Comparison of ENCODE assay signal across 28 mouse cellular contexts in genomic region chr4:13176615-13177267, GRCm38 (mm10).
DNase-seq lines count a peak whose midpoint lies in the region; ATAC-seq lines count a peak whose summit lies in the region.
"Had no signal": no experiment of that assay in that cellular context is flagged by ENCODE, and none has a peak within 500 bp of the region (broad histone marks: within the 10 kb centered on the region; RNA-seq: fewer than 3 reads in every experiment).

No protein-coding gene starts in this region.

- no peaks in the 10 kb centered on the region for H3K36me3 ChIP-seq in kidney, embryonic 14.5 days (ENCODE audit: control insufficient read depth, insufficient read depth, low read length)
- no peaks in the 10 kb centered on the region for H3K36me3 ChIP-seq in midbrain, embryonic 14.5 days (ENCODE audit: control insufficient read depth, insufficient read depth, low read length)
- no peaks in the 10 kb centered on the region for H3K36me3 ChIP-seq in midbrain, embryonic 11.5 days (ENCODE audit: control insufficient read depth, insufficient read depth, low read length)
- H3K36me3 ChIP-seq in forebrain, embryonic 16.5 days (ENCODE audit: control insufficient read depth, insufficient read depth): no peaks in the 10 kb centered on the region
- H3K36me3 ChIP-seq: embryonic facial prominence, embryonic 10.5 days; embryonic facial prominence, embryonic 15.5 days; hindbrain, embryonic 12.5 days; kidney, embryonic 15.5 days; limb, embryonic 15.5 days; neural tube, embryonic 12.5 days had no signal

- no peaks in the 10 kb centered on the region for H3K4me1 ChIP-seq in kidney, embryonic 14.5 days (ENCODE audit: control insufficient read depth, insufficient read depth, low read length)
- no peaks in the 10 kb centered on the region for H3K4me1 ChIP-seq in midbrain, embryonic 14.5 days (ENCODE audit: control insufficient read depth, insufficient read depth, low read length)
- no peaks in the 10 kb centered on the region for H3K4me1 ChIP-seq in midbrain, embryonic 11.5 days (ENCODE audit: control insufficient read depth, insufficient read depth, low read length)
- H3K4me1 ChIP-seq in forebrain, embryonic 16.5 days (replicated peaks; ENCODE audit: control insufficient read depth, insufficient read depth, low read length): peaks cover 4% of the 10 kb centered on the region; the same call in 1 of the 2 replicates
- H3K4me1 ChIP-seq: embryonic facial prominence, embryonic 10.5 days; embryonic facial prominence, embryonic 15.5 days; kidney, embryonic 15.5 days; limb, embryonic 15.5 days; neural tube, embryonic 12.5 days had no signal

- no peak overlapping the region for H3K9ac ChIP-seq in kidney, embryonic 14.5 days (ENCODE audit: low read depth, low read length)
- no peak overlapping the region for H3K9ac ChIP-seq in midbrain, embryonic 14.5 days (replicated peaks; ENCODE audit: low read length)
- no peak overlapping the region for H3K9ac ChIP-seq in midbrain, embryonic 11.5 days (ENCODE audit: low read length)
- no peak overlapping the region for H3K9ac ChIP-seq in forebrain, embryonic 16.5 days (replicated peaks; ENCODE audit: low read depth, low read length)
- H3K9ac ChIP-seq: embryonic facial prominence, embryonic 15.5 days; hindbrain, embryonic 12.5 days; kidney, embryonic 15.5 days; limb, embryonic 15.5 days; liver, embryonic 14.5 days; neural tube, embryonic 12.5 days had no signal

- no peak for DNase-seq in kidney, postnatal 14 days
- DNase-seq in midbrain, embryonic 14.5 days: peak; percentile 4
- DNase-seq in midbrain, embryonic 11.5 days (ENCODE audit: low spot score, missing footprints): no peak
- DNase-seq in Muller cell, postnatal 12 days (ENCODE audit: inconsistent ontology term): no peak
- DNase-seq: adrenal gland, adult 2 months; adrenal gland, postnatal 36 days; B cell, adult 2 months; cerebellum, adult 8-10 months; gastrocnemius, postnatal 36 days; heart, adult 18-20 months; heart, postnatal 36 days; kidney, postnatal 4 days; lung, adult 2 months; lung, postnatal 14 days had no signal

- 48% methylated on average over 2 of the region's 2 CpGs for WGBS in kidney, embryonic 14.5 days
- WGBS in midbrain, embryonic 14.5 days: 43% methylated on average over 2 of the region's 2 CpGs
- WGBS in midbrain, embryonic 11.5 days: 67% methylated on average over 2 of the region's 2 CpGs
- WGBS in forebrain, embryonic 16.5 days: 44% methylated on average over 2 of the region's 2 CpGs

- no peaks in the 10 kb centered on the region for H3K9me3 ChIP-seq in kidney, embryonic 14.5 days (ENCODE audit: control insufficient read depth, low read length)
- H3K9me3 ChIP-seq in midbrain, embryonic 14.5 days (ENCODE audit: control insufficient read depth, low read length): no peaks in the 10 kb centered on the region
- no peaks in the 10 kb centered on the region for H3K9me3 ChIP-seq in midbrain, embryonic 11.5 days (ENCODE audit: control insufficient read depth, low read length)
- no peaks in the 10 kb centered on the region for H3K9me3 ChIP-seq in forebrain, embryonic 16.5 days (ENCODE audit: control insufficient read depth, low read length)
- H3K9me3 ChIP-seq: embryonic facial prominence, embryonic 10.5 days; embryonic facial prominence, embryonic 15.5 days; hindbrain, embryonic 12.5 days; kidney, embryonic 15.5 days; limb, embryonic 15.5 days; neural tube, embryonic 12.5 days had no signal

- H3K27me3 ChIP-seq in kidney, embryonic 14.5 days (ENCODE audit: control insufficient read depth, insufficient read depth, low read length): no peaks in the 10 kb centered on the region
- H3K27me3 ChIP-seq in midbrain, embryonic 14.5 days (ENCODE audit: control insufficient read depth, insufficient read depth, low read length): no peaks in the 10 kb centered on the region
- H3K27me3 ChIP-seq in midbrain, embryonic 11.5 days (ENCODE audit: control insufficient read depth, insufficient read depth, low read length): no peaks in the 10 kb centered on the region
- no peaks in the 10 kb centered on the region for H3K27me3 ChIP-seq in forebrain, embryonic 16.5 days (replicated peaks; ENCODE audit: control insufficient read depth, insufficient read depth, low read length)
- H3K27me3 ChIP-seq: embryonic facial prominence, embryonic 15.5 days; hindbrain, embryonic 12.5 days; kidney, embryonic 15.5 days; limb, embryonic 15.5 days; neural tube, embryonic 12.5 days had no signal

- no peak overlapping the region for H3K4me2 ChIP-seq in kidney, embryonic 14.5 days (replicated peaks; ENCODE audit: low read depth, low read length)
- no peak overlapping the region for H3K4me2 ChIP-seq in midbrain, embryonic 14.5 days (ENCODE audit: low read length)
- no peak overlapping the region for H3K4me2 ChIP-seq in midbrain, embryonic 11.5 days
- H3K4me2 ChIP-seq in forebrain, embryonic 16.5 days (ENCODE audit: low read length): no peak overlapping the region
- H3K4me2 ChIP-seq: embryonic facial prominence, embryonic 15.5 days; heart, embryonic 11.5 days; hindbrain, embryonic 12.5 days; kidney, embryonic 15.5 days; limb, embryonic 15.5 days; neural tube, embryonic 12.5 days had no signal

- no peak overlapping the region for H3K4me3 ChIP-seq in kidney, embryonic 14.5 days (ENCODE audit: low read length)
- H3K4me3 ChIP-seq in midbrain, embryonic 14.5 days (replicated peaks; ENCODE audit: low read depth, low read length): no peak overlapping the region
- H3K4me3 ChIP-seq in midbrain, embryonic 11.5 days (ENCODE audit: low read depth, low read length): no peak overlapping the region
- no peak overlapping the region for H3K4me3 ChIP-seq in forebrain, embryonic 16.5 days (replicated peaks; ENCODE audit: low read length)
- H3K4me3 ChIP-seq: embryonic facial prominence, embryonic 10.5 days; embryonic facial prominence, embryonic 15.5 days; hindbrain, embryonic 12.5 days; kidney, embryonic 15.5 days; limb, embryonic 15.5 days; myocyte; neural tube, embryonic 12.5 days had no signal

- no peak overlapping the region for H3K27ac ChIP-seq in kidney, embryonic 14.5 days (ENCODE audit: low read depth, low read length)
- H3K27ac ChIP-seq in midbrain, embryonic 14.5 days (replicated peaks; ENCODE audit: low read depth, low read length): no peak overlapping the region
- no peak overlapping the region for H3K27ac ChIP-seq in midbrain, embryonic 11.5 days (ENCODE audit: low read depth, low read length)
- H3K27ac ChIP-seq in forebrain, embryonic 16.5 days (ENCODE audit: low read length): no peak overlapping the region
- H3K27ac ChIP-seq: embryonic facial prominence, embryonic 10.5 days; embryonic facial prominence, embryonic 15.5 days; hindbrain, embryonic 12.5 days; hindbrain, postnatal 0 days; kidney, embryonic 15.5 days; limb, embryonic 15.5 days; liver, embryonic 14.5 days; neural tube, embryonic 12.5 days had no signal

- ATAC-seq in kidney, embryonic 14.5 days (ENCODE audit: low FRiP score, low TSS enrichment): peak; percentile 71; the same call in 1 of the 2 replicates
- no peak for ATAC-seq in midbrain, embryonic 14.5 days (ENCODE audit: low FRiP score, low TSS enrichment)
- ATAC-seq in midbrain, embryonic 11.5 days (ENCODE audit: low FRiP score): no peak
- ATAC-seq in forebrain, embryonic 16.5 days: peak; percentile 62
- ATAC-seq: activated CD4-positive, CD25-positive, alpha-beta regulatory T cell, adult 4 months; hindbrain, postnatal 0 days; intestine, postnatal 0 days had no signal

Comparison
In these comparisons a context has a peak if more than half of its experiments do, and no peak if none do; other contexts are left out.
1. ATAC-seq: peak in kidney, embryonic 14.5 days (single experiment) and forebrain, embryonic 16.5 days (single experiment); none in midbrain, embryonic 14.5 days (single experiment) and midbrain, embryonic 11.5 days (single experiment).